Mouse (Mus musculus) erythroblast, adult 5-6 weeks (primary cell): ENCODE results near the gene Calca. TPM values are rescaled to one million over a fixed set of nuclear protein-coding genes. Genes with fewer than 3 reads are reported as not detected.
"Not testable (repeated sequence)": the region's sequence is repeated elsewhere in the genome, so short reads cannot be mapped to it uniquely, and the experiment has no call there.

Source experiments
- ATAC-seq: replicated peaks from 2 replicates; pipeline ENCODE4 v1.8.0; 2016; ENCODE audit warnings: moderate number of reproducible peaks, mild to moderate bottlenecking, moderate TSS enrichment, inconsistent platforms; ENCODE audit not compliant: poor library complexity, low FRiP score, severe bottlenecking
- total RNA-seq, 2 experiments: library from RNA; stranded (forward) in 1 of 2; stranded (reverse) in 1 of 2; fragments of 150-400 nt in 1 of 2; fragments of 200-764, 138-1000 nt in 1 of 2; gene quantifications; 2 replicates each; pipeline versions ENCODE4 v1.2.3 to v1.2.4; 2015 to 2017; ENCODE audit warnings: low replicate concordance in 2 of 2

Calca gene
- total RNA-seq (2015; ENCODE audit: low replicate concordance), result not detected in 2 replicates
- not detected in 2 replicates for total RNA-seq (2017; ENCODE audit: low replicate concordance)

DNA sequence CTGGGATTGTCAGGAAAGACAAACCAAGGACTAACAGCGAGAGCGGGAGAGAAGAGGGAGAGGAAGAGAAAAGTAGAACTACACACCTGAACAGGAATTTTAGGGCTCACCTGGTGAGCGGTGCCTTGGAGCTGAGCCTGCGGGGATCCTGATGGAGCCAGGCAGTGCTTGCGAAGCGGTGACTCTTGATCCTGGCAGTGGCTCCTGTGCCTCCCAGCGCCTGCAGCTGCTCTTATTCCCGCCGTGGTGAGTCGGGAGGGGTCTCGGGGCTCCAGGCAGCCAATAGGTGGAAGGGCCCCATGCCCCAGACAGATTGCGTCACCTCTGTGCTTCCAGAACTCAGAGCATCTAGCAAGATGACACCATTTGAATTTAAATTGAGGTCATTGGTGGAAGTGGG lies at the start of gene Calca:
Calca (minus strand) TSS at position 256 of the 400 bp plus-strand sequence.
- no peak for ATAC-seq

GRCm38 (mm10) chr7:114672697-114673096 lies 36.5 kb upstream of the Calca start:
- ATAC-seq, result no peak

DNA sequence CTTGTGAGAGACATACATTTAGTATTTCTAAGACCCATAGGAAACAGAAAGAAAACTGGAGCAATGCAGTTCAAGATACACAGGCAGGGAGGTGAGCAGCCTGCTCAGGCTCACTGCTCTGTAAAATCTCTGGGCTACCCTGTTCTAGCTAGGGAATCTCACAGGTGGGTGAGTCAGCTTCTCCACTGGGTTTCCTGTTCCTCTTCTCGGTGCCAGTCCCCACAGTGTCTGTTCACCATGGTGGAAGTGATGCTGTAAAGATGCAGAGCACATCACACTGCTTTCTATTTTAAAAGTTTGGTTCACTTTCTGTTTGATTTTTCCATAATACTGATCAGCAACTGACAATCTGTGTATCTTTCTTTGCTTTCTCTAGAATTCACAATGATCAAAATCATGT lies 35.2 kb upstream of the Calca start:
- ATAC-seq, result no peak

DNA sequence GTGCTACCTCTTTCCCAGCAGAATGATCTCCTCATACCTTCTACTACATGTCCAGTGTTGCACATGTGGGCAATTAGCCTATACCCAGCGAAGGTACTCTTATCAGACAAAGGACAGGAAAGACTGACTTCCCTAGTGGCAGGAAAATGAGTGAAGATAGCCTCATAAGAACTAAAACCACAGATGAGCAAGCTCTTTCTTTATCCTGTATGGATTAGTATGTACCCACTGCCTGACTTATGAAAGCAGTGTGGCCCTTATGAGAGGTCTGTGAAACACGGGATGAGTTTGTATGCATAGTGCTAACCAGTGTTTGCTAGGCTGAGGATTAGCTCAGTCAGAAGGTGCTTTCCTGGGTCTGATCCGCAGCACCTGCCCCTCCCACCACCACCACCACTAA lies 13.6 kb upstream of the Calca start:
- no peak for ATAC-seq

GRCm38 (mm10) chr7:114648791-114649190 lies 12.6 kb upstream of the Calca start:
- ATAC-seq, result no peak

DNA sequence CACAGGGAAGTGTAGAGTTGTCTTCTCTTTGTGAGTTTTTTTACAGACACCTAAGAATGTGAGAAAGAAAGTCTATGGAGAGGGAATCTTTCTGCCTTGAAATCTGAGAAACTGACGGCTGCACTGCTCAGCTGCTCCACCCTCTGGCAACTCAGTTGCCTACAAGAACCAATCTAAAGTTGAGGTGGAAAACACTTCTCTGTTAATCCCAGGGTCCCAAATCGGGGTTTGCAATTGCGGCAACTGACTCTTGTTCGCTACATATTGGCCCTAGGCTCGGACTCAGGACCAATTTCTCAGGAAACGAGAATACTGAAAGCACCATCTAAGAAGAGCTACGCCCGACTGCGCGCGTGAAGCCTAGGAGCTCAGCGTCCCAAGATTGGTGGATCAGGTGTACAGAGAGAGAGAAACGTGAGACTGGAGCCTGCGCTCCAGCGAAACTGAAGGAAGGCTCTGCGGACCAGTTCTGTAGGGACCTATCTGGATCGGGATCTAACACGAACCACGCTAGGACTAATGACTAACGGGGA lies 522 bp downstream of the Calca start:
- ATAC-seq, result no peak

- no peak for ATAC-seq
Observed at GRCm38 (mm10) chr7:114634386-114634785, 1.8 kb downstream of the Calca start.

DNA sequence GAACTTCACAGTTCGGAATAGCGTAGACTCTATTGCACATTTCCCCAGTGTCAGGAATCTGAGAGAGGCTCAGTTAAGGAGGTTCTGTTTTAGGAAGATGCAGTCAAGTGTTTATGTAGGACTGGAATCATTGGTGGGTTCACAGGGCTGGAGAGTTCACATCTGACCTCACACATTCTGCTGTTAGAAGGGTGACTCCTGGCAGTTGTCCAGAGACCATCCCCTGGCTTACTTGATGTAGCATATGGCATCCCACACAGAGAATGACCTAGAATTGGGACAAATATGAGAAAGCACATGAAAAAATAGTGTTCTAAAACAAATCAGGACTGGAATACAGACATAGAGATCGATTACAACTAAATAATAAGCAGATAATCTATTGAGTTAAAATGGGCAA lies 10.2 kb downstream of the Calca start:
- no peak for ATAC-seq

DNA sequence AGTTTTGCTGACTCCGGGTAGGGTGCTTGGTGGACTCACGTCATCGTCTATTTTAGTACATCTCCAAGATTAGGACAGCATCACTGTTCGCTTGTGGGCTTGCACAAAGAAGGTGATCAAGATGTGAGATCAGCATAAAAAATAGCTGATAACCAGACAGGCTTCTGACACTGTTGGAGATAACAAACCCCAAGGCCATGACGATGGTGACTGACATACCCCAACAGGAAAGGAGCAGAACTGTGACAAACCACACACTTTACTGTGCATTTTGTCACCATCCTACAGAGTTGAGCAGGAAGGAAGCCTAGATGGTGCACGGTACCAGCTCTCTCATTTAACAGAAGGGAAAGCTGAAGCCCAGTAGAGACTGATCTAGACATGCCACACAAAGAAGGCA lies 19.4 kb downstream of the Calca start:
- ATAC-seq, result no peak

DNA sequence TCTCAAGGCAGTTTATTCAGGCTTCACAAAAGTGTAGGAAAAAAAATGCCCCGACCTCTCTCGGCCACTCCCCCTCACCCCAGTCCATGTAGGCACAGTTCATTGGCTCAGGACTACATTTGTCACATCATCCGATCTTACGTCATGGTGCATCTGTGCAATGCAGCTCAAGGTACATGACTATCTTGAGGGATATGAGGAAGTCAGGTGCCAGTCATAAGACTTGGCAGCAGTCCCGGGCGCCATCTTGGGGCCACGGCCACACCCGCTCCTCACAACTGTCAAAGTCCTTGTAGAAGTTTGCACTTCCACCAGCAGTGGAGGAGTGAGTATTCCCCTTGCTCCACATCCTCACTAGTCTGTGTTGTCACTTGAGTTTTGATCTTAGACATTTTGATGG lies 41.8 kb downstream of the Calca start:
- ATAC-seq, result not testable (repeated sequence)

DNA sequence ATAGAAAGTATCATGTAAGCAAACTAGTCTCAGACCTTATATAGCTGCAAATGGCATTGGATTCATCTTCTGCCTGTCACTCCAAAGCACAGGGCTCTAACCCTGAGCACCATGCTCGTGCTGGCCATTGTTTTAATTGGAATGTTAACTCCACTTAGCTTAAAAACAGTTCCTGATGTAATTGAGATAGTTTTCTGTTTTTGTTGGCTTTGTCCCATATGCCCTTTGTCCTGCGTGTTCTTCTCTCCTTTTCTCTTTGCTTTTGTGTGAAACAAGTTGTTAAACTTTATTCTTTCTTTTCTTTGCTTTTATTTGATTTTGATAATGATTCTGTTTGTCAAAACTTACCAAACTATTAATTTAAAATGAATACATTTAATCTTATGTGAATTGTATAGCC lies 53.7 kb downstream of the Calca start:
- no peak for ATAC-seq

Other genes with a start within 250 kb of the Calca start
- 7.3 and 8.8 TPM in 2 replicates for gene Pde3b, start 221.1 kb downstream of the Calca start, total RNA-seq (2015; ENCODE audit: low replicate concordance)
- gene Pde3b, start 221.1 kb downstream of the Calca start, total RNA-seq (2017; ENCODE audit: low replicate concordance), result 2.0 and 9.8 TPM in 2 replicates
- gene Cyp2r1, start 73.4 kb downstream of the Calca start, total RNA-seq (2015; ENCODE audit: low replicate concordance), result not detected in 2 replicates
- not detected in 2 replicates for gene Cyp2r1, start 73.4 kb downstream of the Calca start, total RNA-seq (2017; ENCODE audit: low replicate concordance)
- not detected in 2 replicates for gene Calcb, start 82.3 kb upstream of the Calca start, total RNA-seq (2015; ENCODE audit: low replicate concordance)
- not detected in 2 replicates for gene Calcb, start 82.3 kb upstream of the Calca start, total RNA-seq (2017; ENCODE audit: low replicate concordance)
- not detected in 2 replicates for gene Insc, start 107.3 kb upstream of the Calca start, total RNA-seq (2015; ENCODE audit: low replicate concordance)
- gene Insc, start 107.3 kb upstream of the Calca start, total RNA-seq (2017; ENCODE audit: low replicate concordance), result not detected in 2 replicates